Mouse (Mus musculus) MEL (cell line): ENCODE measurements around the gene Ern1.

Experiments used
- CHD2 ChIP-seq: IDR thresholded peaks from 2 replicates; pipeline ENCODE4 v1.6.1; 2011; ENCODE audit warnings: low read length, improper control_type of control experiment
- CTCF ChIP-seq, 3 experiments: IDR thresholded peaks in 2 of 3; conservative IDR thresholded peaks in 1 of 3; 2 replicates each; pipeline ENCODE4 v1.5.1; 2011 to 2012; ENCODE audit warnings: low read length in 3 of 3, low read depth in 2 of 3, mild to moderate bottlenecking in 2 of 3, improper control_type of control experiment in 1 of 3, inconsistent platforms in 1 of 3, mixed read lengths in 1 of 3, moderate library complexity in 1 of 3; ENCODE audit not compliant: control insufficient read depth in 1 of 3, insufficient read depth in 1 of 3, poor library complexity in 1 of 3, severe bottlenecking in 1 of 3
- EP300 ChIP-seq, 2 experiments: IDR thresholded peaks; 2 replicates each; pipeline ENCODE4 v1.6.1; 2011; ENCODE audit warnings: improper control_type of control experiment in 2 of 2, low read length in 2 of 2, low read depth in 1 of 2, mild to moderate bottlenecking in 1 of 2
- HCFC1 ChIP-seq: IDR thresholded peaks from 2 replicates; pipeline ENCODE4 v1.6.1; 2012; ENCODE audit warnings: low read depth, mild to moderate bottlenecking, inconsistent platforms, low read length, improper control_type of control experiment, moderate library complexity
- NELFE ChIP-seq: IDR thresholded peaks from 2 replicates; pipeline ENCODE4 v1.6.1; 2011; ENCODE audit warnings: low read depth, low read length, improper control_type of control experiment
- POLR2A ChIP-seq, 2 experiments: IDR thresholded peaks; 2 replicates each; pipeline ENCODE4 v1.6.1; 2011 to 2012; ENCODE audit warnings: low read length in 2 of 2, mild to moderate bottlenecking in 2 of 2, control low read depth in 1 of 2, improper control_type of control experiment in 1 of 2, low read depth in 1 of 2, moderate library complexity in 1 of 2; ENCODE audit not compliant: control insufficient read depth in 1 of 2, insufficient read depth in 1 of 2, poor library complexity in 1 of 2
- POLR2AphosphoS5 ChIP-seq: IDR thresholded peaks from 2 replicates; pipeline ENCODE4 v1.6.1; 2012; ENCODE audit warnings: low read depth, borderline replicate concordance, mild to moderate bottlenecking, inconsistent platforms, low read length, moderate library complexity, mixed read lengths
- RCOR1 ChIP-seq: IDR thresholded peaks from 2 replicates; pipeline ENCODE4 v1.6.1; 2012; ENCODE audit warnings: low read depth, mild to moderate bottlenecking, inconsistent platforms, low read length, improper control_type of control experiment
- TCF12 ChIP-seq: IDR thresholded peaks from 2 replicates; pipeline ENCODE4 v1.6.1; 2014; ENCODE audit warnings: low read depth, mild to moderate bottlenecking, inconsistent platforms, low read length, improper control_type of control experiment, moderate library complexity
- UBTF ChIP-seq: IDR thresholded peaks from 2 replicates; pipeline ENCODE4 v1.6.1; 2012; ENCODE audit warnings: low read depth, mild to moderate bottlenecking, inconsistent platforms, low read length, improper control_type of control experiment, moderate library complexity, borderline replicate concordance; ENCODE audit not compliant: insufficient read depth
- ZKSCAN1 ChIP-seq: IDR thresholded peaks from 2 replicates; pipeline ENCODE4 v1.6.1; 2012; ENCODE audit warnings: low read depth, mild to moderate bottlenecking, inconsistent platforms, low read length, improper control_type of control experiment, moderate library complexity
- ZMIZ1 ChIP-seq: IDR thresholded peaks from 2 replicates; pipeline ENCODE4 v1.6.1; 2012; ENCODE audit warnings: low read depth, mild to moderate bottlenecking, inconsistent platforms, low read length, improper control_type of control experiment, moderate library complexity

DNA sequence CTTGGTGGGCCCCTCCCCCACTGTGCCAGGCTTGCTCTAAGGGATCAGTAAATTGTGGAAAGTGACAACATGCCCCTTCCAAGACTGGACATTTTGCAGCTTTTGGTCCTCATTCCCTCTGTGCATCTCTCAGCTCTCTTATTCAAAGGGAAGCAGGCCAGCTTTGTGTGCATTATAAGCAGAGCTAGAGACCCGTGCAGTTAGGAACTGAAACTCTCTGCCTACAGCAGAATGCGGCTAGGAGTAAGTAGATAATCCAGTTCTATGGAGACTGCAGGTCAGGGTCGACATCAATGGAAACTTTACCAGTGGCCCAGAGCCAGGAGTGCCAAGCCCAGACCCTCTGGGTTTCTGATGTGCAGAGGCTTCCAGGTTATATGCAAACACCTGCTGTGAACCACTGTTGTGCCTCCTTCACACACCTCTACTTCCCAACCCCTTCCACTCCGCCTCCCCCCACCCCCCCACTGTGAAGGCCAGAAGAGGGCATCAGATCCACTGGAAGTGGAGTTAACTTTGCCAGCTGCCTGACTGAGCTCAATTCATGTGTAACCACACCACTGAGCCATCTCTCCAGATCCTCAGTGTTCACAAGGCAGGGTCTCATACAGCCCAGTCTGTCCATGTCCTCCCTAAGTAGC is 11.2 kb upstream of the Ern1 start:
- TF ChIP-seq TCF12: no peak
- no peak for TF ChIP-seq UBTF
- no peak for TF ChIP-seq CTCF (IDR thresholded peaks at IDR 0.05 in 2 of 3, conservative IDR thresholded peaks at IDR 0.05 in 1 of 3; ENCODE audit: control insufficient read depth in 1 of 3, insufficient read depth in 1 of 3, low read depth in 2 of 3, low read length in 3 of 3, poor library complexity in 1 of 3, severe bottlenecking in 1 of 3)
- no peak for TF ChIP-seq EP300 (IDR thresholded peaks at IDR 0.05; ENCODE audit: low read depth in 1 of 2, low read length in 2 of 2)
- no peak for TF ChIP-seq POLR2A (IDR thresholded peaks at IDR 0.05; ENCODE audit: control insufficient read depth in 1 of 2, insufficient read depth in 1 of 2, low read depth in 1 of 2, low read length in 2 of 2, poor library complexity in 1 of 2)
- no peak for TF ChIP-seq CHD2
- no peak for TF ChIP-seq NELFE
- no peak for TF ChIP-seq ZKSCAN1
- no peak for TF ChIP-seq POLR2AphosphoS5
- TF ChIP-seq RCOR1: no peak
- no peak for TF ChIP-seq HCFC1
- no peak for TF ChIP-seq ZMIZ1
